In the genomic region with DNA sequence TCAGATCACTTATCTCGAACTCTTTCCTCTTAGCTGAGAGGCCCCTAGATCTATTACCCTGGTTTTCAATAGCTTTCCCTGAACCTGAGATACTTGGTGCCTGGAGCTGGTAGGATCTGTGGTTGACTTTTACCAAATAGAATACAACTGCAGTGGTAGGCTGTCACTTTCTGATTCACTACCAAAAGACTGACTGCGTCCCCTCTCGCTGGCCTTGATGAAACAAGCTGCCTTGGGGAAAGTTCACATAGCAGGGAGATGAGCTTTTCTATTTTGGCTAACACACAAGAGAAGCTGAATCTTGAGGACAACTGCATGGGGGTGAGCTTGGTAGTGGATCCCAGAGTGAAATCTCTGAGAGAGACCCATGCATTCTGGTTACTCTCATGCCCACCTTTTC, we compare ENCODE assay signal across 14 mouse cellular contexts. TPM values are rescaled to one million over a fixed set of nuclear protein-coding genes. Genes with fewer than 3 reads are reported as not detected.
A peak's percentile ranks its signal among the peaks of the same experiment; 100 is the strongest.
DNase-seq lines count a peak whose midpoint lies in the region.
"Had no signal": no experiment of that assay in that cellular context is flagged by ENCODE, and none has a peak within 500 bp of the region (broad histone marks: within the 10 kb centered on the region; RNA-seq: fewer than 3 reads in every experiment).

No protein-coding gene starts in this region.

- peak; percentile 28 to 60 for DNase-seq in adrenal gland, adult (ENCODE audit: inconsistent age in 2 of 2, low spot score in 1 of 2)
- no peak for DNase-seq in adrenal gland, adult 18-20 months (ENCODE audit: low spot score in 2 of 2)
- DNase-seq in adrenal gland, postnatal 14 days: peak; percentile 13
- no peak for DNase-seq in adrenal gland, postnatal 25 days
- DNase-seq in heart, adult 11 months: peak; percentile 56
- DNase-seq in heart, adult 18-20 months: no peak
- DNase-seq: B cell, adult 2 months; cerebellum, adult 11-12 months; cerebellum, adult 2 months; cerebellum, adult 9-10 months; cerebellum, postnatal 10 days; cerebellum, postnatal 25 days; forebrain, postnatal 0 days had no signal

RNA-seq across cellular contexts. Expression of a gene that starts 22.4 kb away (rescaled TPM):
- total RNA-seq in adrenal gland, adult 18-20 months (2021): 1 to 10 TPM; 2.5 to 4.9 TPM
- 0.78 and 1.2 TPM in 2 replicates for total RNA-seq in adrenal gland, postnatal 14 days (2021)
- 0.67 and 1.5 TPM in 2 replicates for total RNA-seq in adrenal gland, postnatal 25 days (2021)
- total RNA-seq in heart, adult 18-20 months (2021): 1 to 10 TPM; 1.9 to 2.8 TPM
- total RNA-seq: CH12.LX had no signal

RNA-seq across cellular contexts. Expression of a gene that starts 32.6 kb away (rescaled TPM):
- total RNA-seq in adrenal gland, adult 18-20 months (2021): 100 to 1,000 TPM; 366 to 491 TPM
- 525 and 794 TPM in 2 replicates for total RNA-seq in adrenal gland, postnatal 14 days (2021)
- total RNA-seq in adrenal gland, postnatal 25 days (2021): 273 and 303 TPM in 2 replicates
- 100 to 1,000 TPM; 525 to 536 TPM for total RNA-seq in heart, adult 18-20 months (2021)

Comparison
In these comparisons a context has a peak if more than half of its experiments do, and no peak if none do; other contexts are left out.
1. DNase-seq: peak in adrenal gland, adult (2 of 2), adrenal gland, postnatal 14 days (single experiment) and heart, adult 11 months (single experiment); none in adrenal gland, adult 18-20 months (0 of 2), adrenal gland, postnatal 25 days (single experiment) and heart, adult 18-20 months (0 of 2).